Mouse (Mus musculus): ENCODE measurements at regions not wholly inside any gene's neighbourhood (a gene's known extent, or its start where the extent isn't known, plus 50 kb on each side); places are given as distances from the start of the nearest gene placed in this dataset.

DNA sequence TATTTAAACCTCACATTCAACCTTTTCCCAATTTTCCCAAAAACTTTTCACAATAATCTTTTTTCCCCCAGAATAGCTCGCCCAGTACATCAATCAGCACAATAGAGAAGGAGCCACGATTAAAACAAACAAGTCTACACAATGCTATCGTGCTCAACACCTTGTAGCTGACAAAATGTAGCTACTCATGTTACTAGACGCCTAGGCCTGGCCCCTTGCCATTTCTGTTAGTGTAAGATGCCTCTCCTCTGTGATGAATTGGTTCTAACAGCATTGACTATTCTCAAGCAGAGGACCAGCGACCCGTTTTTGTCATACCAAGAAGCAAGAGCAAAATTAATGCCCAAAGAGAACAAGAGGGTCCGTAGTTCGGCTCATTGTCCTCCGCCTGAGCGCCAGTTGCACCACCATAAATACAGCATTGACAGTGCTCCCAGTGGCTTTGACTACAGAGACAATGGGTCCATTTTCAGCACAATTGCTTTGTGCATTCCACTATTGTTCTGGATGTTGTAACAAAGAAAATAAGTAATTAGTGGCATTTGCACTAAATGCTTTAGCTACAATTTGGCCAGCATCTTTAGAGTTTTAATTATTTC lies 578.7 kb upstream of the Igfbp7 start:
- TF ChIP-seq CTCF (IDR thresholded peaks at IDR 0.05; ENCODE audit: low read depth) = no peak
- no peak for TF ChIP-seq EP300 (IDR thresholded peaks at IDR 0.05; ENCODE audit: low read depth)

Data from heart, postnatal 0 days (tissue).